Mouse (Mus musculus) T-helper 2 cell (primary cell): ENCODE data around the gene Ak3.
"Not testable (repeated sequence)": the region's sequence is repeated elsewhere in the genome, so short reads cannot be mapped to it uniquely, and the experiment has no call there.

Experiments used
- in situ Hi-C: fragments of 300-600 bp; cut with MboI, MseI; formaldehyde crosslinking; loops from one replicate; pipeline ENCODE4 v1.15.1; 2025; ENCODE audit warnings: high pct_unique_total_duplicates

Ak3 gene

DNA sequence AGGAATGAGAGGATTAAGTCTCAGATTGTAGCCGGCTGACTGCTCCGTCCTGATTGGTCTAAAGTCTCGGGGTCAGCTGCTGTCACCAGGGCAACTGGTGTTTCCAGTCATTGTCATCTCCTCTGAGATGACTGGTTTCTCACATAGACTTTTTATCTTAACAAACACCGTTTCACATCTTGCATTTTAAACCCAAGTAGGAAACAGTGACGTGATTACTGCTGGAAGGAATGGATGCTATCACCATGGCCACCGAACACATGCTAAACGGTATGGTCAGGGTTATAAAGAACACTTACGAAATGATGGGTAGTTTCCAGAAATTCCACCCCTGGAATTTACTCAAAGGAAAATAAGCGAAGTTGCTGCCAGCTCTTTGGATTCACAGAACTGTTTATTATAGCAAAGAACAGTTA lies 3.4 kb downstream of the Ak3 start:
- in situ Hi-C loops, result no loop called here

DNA sequence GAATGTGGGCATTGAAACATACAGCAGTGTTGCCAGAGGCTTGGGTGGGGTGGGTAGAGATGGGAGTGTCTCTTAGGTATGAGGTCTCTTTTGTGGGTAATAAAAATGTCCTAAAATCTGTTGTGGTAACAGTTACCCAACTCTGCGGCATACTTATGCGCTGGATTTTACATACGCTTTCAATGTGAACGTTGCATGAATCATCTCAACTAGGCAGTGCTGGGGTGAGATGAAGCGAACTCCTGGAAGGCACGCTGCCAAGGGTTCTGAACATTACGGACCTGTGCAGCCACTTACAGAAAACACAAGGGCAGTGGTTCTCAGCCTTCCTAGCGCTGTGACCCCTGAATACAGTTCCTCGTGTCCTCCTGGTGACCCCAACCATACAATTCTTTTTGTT lies 5.1 kb downstream of the Ak3 start:
- in situ Hi-C loops, result no loop called here

DNA sequence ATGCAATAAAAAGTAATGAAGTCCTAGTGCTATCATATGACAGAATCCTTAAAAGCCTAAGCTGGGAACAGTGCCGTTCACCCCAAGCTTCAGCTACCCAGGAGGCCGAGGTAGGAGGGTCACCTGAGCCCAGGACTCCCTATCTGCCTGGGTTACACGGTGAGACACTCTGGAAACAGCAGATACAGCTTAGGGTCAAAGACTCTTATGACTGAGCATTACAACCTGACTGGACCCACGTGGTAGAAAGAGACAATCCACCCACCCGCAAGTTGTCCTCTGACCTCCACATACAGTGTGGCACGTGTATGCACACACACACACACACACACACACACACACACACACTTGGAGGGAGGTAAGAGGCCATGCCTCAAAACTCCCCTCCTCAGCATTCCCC lies 5.6 kb downstream of the Ak3 start:
- in situ Hi-C loops, result no loop called here

DNA sequence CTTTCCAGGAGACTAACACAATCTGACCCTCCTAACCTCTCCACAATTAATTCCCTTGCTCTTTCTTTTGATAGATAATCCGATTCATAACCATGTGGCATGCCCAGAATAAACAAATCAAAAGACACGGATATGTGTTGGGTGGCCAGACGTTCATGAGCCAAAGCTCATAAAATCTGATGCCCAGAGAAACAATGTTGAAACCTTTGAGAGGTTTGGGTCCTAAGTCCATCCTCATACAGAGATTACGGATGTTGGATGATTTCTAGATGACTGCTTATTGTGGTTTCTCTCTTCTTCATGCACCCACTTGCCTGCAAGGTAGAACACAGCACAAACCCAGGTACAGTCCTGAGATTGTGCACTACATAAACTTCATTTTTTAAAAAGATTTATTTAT lies 7.6 kb downstream of the Ak3 start:
- in situ Hi-C loops, result no loop called here

DNA sequence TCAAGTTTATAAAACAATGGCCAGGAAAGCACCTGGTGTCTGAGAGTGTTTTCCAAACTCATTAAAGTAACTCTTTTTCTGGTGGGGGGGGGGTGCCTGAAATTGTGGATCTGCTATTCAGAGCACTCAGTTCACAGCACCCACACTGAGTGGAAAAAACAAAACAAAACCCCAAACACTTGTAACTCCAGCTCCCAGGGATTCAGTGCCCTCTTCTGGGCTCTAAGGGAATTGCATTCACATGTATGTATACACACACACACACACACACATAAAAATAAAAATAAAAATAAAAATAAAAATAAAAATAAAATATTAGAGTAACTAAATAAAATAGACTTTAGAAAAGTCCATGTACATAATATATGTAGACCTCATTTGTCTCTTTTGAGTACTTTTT lies 8.4 kb downstream of the Ak3 start:
- in situ Hi-C loops, result no loop called here

DNA sequence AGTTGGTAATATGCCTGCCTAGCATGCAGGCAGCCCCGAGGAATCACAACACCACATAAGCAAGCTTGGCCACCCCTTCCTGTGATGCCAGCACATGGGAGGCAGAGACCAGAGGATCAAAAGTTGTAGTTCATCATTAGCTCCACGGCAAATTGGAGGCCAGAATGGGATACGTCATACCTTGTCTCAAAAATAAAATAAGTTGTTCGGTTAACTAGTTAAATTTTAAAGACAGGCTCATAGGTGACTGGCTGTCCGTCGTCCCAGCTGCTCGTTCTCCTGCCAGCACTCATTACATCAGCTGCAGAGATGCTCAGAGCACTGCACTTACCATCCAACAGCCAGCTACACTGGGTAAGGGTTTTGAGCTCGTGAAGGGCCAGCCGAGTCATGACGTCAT lies 10.2 kb downstream of the Ak3 start:
- in situ Hi-C loops, result no loop called here

DNA sequence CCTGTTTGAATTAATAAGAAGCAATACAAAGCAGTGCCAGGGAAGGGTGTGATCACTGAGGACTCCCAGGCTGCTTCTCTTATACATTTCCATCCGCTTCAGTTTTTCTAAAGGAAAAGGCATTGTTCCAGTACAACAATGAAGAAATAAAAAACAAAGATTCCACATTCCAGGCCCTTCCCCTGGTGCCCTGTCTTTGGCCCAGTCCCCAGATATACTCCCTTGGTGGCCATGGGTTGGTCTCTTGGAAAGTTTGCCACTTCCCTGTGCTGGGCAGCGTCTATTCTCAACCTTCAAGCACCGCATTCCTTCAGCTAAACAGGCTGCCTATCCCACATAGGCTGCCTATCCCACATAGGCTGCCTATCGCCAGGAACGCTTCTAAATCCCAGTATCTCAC lies 10.7 kb downstream of the Ak3 start:
- in situ Hi-C loops, result no loop called here

DNA sequence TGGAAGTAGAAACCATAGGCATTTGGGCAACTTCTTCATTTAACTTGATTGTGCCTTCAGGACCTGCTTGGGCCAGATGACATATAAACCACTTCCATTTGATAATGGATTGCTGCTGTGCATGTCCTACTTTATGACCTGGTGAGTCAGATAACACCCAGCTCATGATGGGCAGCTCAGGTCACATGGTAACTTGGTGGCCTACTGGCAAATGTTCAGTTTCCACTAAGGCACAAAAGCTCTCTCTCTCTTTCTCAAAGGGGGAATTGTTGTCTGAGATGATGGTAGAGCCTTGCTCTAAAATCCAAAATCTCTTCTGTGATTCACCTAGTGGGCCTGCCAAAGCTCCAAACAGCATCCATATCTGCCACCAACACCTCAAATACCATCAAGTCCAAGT lies 15.1 kb downstream of the Ak3 start:
- in situ Hi-C loops, result no loop called here

DNA sequence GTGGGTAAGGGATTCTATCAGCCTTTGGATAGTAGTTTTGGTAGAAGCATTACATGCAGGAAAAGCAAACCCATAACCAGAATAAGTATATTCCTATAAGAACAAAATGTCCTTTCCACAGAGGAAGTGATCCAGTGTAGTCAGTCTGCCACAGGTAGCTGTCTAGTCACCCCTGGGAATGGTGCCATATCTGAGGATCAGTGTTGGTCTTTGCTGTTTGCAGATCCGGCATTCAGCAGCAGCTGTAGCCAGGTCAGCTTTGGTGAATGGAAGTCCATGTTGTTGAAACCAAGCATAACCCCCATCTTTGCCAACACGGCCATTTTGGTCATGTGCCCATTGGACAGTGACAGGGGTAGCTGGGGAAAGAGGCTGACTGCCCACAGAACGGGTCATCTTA lies 16.0 kb downstream of the Ak3 start:
- in situ Hi-C loops, result no loop called here

DNA sequence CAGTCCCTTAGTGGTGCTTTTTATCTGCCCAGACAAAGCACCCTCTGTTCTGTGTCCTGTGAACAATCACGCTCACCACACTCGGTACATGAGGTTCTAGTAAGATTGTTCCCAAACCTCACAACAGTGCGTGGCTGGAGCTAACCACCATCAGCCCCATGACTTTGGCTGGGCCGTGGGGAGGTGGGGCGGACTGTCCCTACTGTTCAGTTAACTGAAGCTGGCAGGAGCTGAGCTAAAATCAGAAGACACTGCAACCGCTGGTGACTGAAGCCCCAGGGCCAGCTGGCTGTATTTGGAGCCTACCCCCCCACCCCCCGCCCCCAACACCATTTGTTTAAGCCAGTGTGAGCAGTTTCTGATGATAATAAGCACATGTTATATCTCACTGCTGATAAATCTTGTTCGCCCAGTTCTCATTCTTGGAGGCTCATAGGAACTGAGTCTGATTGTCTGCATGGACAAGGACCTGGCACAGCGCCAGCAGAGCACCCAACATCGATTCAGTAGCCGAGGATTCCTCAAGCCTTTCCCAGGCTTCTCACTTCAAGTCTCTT lies 23.3 kb downstream of the Ak3 start:
- in situ Hi-C loops, result no loop called here

DNA sequence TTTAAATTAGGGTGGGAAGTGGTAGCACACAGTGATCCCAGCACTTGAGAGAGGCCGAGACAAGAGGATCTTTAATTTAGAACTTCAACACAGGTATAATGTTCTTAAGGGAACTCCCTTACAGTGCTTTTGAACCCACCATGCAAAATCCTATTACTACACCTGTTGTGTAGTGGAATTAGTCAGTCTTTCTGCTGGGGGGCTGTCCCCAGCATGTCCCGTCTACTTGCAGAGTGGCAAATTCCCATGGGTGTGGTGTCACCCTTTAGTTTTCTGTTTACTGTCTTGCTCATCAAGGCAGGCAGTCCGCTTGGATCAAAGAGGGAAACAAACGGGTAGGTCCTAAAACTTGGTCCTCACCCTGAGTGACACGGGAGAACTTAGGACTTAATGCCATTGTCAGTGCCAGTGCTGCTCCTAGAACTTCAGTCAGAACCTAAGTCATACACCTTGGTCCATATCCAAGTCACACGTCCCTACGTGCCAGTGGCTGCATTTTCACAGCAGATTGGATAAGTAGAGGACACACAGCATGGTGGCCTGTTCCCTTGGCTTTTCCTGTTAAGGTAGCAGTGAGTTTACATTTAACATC lies 25.9 kb downstream of the Ak3 start:
- in situ Hi-C loops, result no loop called here

DNA sequence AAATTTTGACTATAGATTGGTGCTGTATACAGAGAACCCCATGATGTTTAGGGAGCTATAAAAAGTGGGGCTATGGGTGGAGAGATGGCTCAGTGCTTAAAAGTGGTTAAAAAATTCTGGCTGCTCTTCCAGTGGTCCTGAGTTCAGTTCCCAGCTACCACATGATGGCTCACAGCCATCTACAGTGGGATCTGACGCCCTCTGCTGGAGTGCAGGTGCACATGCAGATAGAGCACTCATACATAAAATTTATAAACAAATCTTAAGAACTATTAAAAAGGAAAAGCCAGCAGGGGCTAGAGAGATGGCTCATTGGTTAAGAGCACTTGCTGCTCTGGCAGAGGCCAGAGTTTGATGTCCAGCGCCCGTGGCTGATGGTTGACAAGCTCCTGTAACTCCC lies 28.1 kb downstream of the Ak3 start:
- in situ Hi-C loops, result no loop called here

DNA sequence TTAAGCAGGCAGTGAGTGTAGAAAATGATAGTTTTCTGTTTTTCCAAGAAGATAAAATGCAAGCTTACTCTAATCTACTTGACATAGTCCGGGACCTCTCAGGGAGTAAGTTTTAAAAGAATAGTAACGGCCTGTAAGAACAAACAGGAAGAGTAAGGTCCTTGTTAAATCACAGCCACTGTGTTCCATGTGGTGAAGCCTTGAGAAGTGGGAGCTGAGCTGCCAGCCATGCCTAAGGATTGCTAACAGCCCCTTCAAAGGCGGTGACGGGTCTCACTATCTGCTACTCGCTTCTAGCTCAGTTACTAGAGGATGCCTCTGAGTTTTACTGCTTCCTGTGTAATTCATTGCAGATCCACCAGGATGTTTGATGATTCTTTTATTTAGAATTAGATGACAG lies 31.0 kb downstream of the Ak3 start:
- in situ Hi-C loops, result no loop called here

DNA sequence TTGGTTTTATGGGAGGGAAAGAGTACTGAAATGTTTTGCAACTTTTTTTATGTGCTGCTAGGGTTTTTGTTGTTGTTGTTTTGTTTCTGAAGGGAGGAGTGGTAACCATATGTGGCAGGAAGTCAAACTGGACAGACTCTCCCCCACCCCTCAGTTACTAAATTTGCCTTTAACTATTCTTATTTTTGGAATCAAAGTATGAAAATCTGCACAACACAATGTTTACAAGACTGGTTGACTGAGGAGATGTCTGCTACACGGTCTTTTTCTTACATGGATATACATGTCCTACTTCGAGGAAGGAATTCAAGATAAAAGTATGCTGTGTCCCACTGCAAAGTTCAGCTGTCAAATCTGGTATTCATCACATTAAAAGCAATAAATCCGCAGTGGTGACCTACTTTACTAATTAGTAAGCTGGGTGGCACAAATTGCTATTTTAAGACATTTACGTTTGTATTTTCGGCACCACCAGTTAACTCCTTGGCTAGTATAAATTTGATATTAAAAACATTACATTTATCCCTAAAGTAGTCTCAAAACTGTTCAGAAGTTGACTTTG lies 31.5 kb downstream of the Ak3 start:
- in situ Hi-C loops, result no loop called here

DNA sequence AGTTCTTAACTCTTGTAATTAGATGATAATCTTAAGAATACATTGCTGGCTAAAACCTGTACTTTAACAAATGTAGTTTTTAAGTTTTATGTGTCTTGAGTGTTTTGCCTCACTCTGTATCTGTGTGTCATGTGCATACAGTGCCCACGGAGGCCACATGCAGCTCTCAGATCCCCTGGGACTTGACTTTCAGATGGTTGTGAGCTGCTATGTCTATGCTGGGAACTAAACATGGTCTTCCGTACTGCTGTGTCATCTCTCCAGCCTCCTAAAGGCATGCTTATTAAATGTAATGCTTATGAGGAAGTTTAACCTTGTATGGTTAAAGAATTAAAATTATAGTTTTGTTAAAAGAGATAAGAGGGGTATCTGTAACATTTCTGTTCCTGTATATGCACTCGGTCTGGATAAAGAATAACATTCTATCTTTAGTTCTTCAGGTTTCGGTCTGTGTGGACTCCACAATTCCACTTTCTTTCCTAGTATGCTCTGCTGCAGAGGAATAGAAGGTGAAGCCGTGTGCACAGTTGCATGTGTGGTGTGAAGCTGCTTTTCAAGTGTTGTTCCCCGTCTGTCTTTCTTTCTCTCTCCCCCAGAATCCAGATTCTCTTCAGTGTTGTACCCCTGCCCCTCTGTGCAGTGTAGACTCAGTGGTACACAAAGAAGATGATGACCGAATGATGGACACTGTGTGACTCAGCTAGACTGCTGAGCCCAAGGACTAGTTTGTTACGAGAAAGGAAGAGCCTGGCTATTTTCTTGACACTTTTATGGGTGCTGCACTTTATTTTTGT lies 32.2 kb downstream of the Ak3 start:
- in situ Hi-C loops, result no loop called here

DNA sequence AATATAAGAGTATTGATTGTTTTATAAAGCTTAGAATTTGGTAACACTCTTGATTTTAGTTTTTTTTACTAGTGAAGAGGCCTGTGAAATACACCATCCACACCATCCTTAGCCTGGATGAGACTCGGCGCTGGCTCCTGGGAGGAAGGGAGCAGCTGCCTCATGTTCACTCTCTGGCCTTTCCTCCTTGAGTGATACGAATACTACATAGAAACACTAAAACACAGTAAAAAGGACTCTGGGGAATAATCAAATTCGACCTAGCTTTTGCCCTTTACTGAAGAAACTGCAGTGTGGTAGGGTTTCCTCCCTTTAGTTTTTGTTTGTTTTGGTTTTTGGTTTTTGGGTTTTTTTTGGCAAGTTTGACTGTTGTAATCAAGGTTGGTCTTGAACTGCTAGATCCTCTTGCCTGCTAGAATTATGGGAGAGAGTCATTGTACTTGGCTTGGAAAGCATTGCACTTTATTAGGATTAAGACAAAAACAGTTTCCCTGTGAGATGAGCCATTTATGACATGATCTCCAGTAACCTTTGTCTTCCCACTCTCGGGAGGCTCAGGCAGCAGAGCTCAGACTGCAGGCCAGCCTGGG lies 33.2 kb downstream of the Ak3 start:
- in situ Hi-C loops, result no loop called here

DNA sequence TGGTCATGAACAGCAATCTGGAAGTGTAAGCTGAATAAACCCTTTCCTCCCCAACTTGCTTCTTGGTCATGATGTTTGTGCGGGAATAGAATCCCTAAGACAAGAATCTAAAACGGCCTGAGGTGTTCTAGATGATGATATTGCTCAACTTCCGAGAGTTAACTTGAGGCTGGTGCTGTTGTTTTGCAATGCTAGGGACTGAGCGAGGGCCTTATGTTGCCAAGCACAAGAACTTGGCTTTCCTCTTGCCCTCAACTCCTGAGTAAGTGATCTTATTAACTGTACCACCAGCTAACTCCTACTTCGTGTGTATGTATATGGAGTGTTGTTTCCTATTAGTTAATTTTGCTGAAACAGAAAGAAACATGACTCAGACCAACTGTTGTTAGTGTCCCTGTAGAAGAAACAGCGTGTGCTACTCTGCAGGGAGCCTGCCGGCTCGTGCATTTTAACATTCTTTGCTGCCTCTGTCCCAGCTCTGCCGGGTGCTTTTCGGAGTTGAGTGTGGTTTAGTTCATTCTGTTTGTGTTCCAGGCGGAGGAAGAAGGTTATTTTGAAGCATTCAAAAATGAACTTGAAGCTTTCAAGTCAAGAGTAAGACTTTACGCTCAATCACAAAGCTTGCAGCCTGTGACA lies 36.3 kb downstream of the Ak3 start:
- in situ Hi-C loops, result no loop called here

DNA sequence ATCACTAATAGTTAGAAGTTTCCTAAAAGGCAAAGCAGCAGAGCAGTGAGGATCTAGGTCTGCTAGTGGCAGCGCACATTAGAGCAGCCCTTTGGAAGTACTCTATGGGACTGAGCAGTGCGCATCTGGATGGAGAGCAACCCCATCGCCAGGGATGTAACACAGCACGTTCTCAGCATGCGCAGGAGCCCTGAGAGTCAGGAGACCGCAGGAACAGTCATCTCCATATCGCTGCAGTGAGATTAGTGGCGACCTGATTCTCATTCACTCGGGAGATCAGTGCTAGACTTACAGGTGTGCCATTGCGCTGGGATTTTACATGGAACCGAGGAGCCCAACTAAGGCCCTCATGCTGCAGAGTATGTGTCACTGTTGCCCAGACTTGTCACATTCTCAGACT lies 38.7 kb downstream of the Ak3 start:
- in situ Hi-C loops, result no loop called here

DNA sequence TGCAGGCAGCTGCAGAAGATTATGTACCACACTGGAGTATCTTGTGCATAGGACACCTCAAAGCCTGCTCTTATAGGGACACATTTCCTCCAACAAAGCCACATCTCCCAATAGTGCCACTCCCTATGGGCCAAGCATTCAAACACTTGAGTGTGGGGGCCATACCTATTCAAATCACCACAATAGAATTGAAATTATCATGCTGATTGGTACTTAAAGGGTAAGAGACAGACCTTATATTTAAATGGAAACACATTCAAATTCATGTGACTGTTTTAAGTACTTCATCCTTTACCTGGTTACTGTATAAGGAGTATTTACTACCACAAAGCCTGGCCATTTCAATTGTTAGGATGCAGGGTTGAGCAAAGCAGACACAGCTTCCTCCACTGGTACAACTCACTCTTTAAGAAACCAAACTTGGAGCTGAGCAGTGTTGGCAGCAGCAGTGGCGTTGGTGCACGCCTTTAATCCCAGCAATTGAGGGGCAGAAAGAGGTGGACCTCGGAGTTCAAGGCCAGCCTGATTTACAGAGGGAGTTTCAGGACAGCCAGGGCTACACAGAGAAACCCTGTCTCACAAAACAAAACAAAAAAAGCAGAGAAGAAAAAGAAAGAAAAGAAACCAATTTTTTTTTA lies 39.6 kb downstream of the Ak3 start:
- in situ Hi-C loops, result no loop called here

DNA sequence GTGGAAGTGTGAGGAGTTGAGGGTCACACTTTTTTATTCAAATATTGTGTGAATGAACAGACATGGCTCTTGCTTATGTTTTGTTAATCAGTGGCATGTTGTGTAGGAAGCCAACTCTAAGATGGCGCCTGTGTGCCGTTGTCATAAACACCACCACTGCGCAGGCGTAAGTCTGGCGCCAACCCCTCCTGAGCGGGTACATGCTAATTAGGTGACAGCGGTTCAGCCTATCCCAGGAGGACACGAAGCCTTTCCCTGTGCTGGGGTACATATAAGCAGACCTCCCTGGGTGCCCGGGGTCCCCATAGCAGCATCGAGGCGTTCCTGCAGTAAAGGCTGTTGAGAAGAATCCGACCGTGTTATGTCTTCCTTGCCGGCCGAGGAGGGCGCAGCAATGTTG lies 47.4 kb downstream of the Ak3 start:
- in situ Hi-C loops, result not testable (repeated sequence)

DNA sequence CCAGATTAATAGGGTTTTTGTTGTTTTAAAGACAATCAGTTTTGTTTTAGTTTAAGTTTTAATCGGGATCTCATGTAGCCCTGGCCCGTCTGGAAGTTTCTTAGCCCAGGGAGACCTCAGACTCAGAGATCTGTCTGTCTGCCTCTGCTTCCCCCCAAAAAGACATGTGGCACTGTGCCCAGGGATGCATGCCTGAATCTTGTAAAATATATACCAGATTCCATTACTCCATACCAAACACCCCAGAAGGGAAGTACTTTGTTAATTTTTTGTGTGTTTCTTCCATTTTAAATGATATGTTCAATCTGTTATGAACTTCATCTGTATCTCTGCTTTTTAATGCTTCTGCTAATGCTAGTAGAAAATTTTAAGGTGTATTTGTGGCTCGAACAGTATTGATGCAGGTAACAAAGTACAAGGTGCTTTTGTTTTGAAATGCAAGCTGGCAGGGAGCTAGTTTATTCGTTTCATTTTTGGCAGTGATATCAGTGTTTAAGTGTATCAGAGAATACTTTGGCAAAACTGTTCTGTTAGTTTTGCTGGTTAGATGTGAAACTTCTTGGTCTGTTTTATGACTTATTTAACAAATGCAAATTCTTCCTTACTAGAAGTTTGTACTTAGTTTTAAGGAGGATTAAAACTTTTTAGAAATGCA lies 49.7 kb downstream of the Ak3 start:
- in situ Hi-C loops, result loop anchor here (25.0 kb wide), 1 partner anchor 1561 kb away; the partner anchor contains the start of gene Pum3
